Mouse (Mus musculus) c-Kit-positive CD71-positive TER-119-negative erythroid progenitor cells, embryonic 14.5 days (primary cell): ENCODE results near the gene Slc25a10.
"Not testable (repeated sequence)": the region's sequence is repeated elsewhere in the genome, so short reads cannot be mapped to it uniquely, and the experiment has no call there.

ENCODE experiments used
- DNase-seq: peaks from one replicate; pipeline ENCODE4 v3.0.0-alpha.2; 2013; ENCODE audit warnings: low read depth

Slc25a10 gene

GRCm38 (mm10) chr11:120510375-120511030, 18.9 kb downstream of the Slc25a10 start:
- peak; percentile 57 for DNase-seq

- DNase-seq = no peak
Observed at GRCm38 (mm10) chr11:120512790-120513453, 21.3 kb downstream of the Slc25a10 start.

- not testable (repeated sequence) for DNase-seq
Observed at GRCm38 (mm10) chr11:120514262-120514661, 22.6 kb downstream of the Slc25a10 start.

GRCm38 (mm10) chr11:120515611-120516010, 24.0 kb downstream of the Slc25a10 start:
- peak; percentile 66 for DNase-seq

GRCm38 (mm10) chr11:120517147-120517546, 25.5 kb downstream of the Slc25a10 start:
- DNase-seq = no peak

GRCm38 (mm10) chr11:120518027-120518426, 26.4 kb downstream of the Slc25a10 start:
- no peak for DNase-seq

- peak; percentile 78 for DNase-seq
Observed at GRCm38 (mm10) chr11:120518558-120518957, 26.9 kb downstream of the Slc25a10 start.

GRCm38 (mm10) chr11:120519738-120520137, 28.1 kb downstream of the Slc25a10 start:
- no peak for DNase-seq

- no peak for DNase-seq
Observed at GRCm38 (mm10) chr11:120520498-120520897, 28.9 kb downstream of the Slc25a10 start.

GRCm38 (mm10) chr11:120520967-120521540, 29.4 kb downstream of the Slc25a10 start:
- DNase-seq = peak; percentile 32

- no peak for DNase-seq
Observed at GRCm38 (mm10) chr11:120522581-120522980, 30.9 kb downstream of the Slc25a10 start.

GRCm38 (mm10) chr11:120525959-120526358, 34.3 kb downstream of the Slc25a10 start:
- no peak for DNase-seq

- no peak for DNase-seq
Observed at GRCm38 (mm10) chr11:120527690-120528354, 36.2 kb downstream of the Slc25a10 start.

- DNase-seq = no peak
Observed at GRCm38 (mm10) chr11:120528903-120529302, 37.3 kb downstream of the Slc25a10 start.

- no peak for DNase-seq
Observed at GRCm38 (mm10) chr11:120530085-120530964, 38.7 kb downstream of the Slc25a10 start, which contains the start of gene Gcgr. Gene Gcgr (plus strand): TSS chr11:120530699.

- DNase-seq = no peak
Observed at GRCm38 (mm10) chr11:120531646-120532045, 40.0 kb downstream of the Slc25a10 start.

- no peak for DNase-seq
Observed at GRCm38 (mm10) chr11:120534093-120534492, 42.5 kb downstream of the Slc25a10 start.

GRCm38 (mm10) chr11:120535145-120535544, 43.5 kb downstream of the Slc25a10 start:
- DNase-seq = no peak

- DNase-seq = no peak
Observed at GRCm38 (mm10) chr11:120535804-120536203, 44.2 kb downstream of the Slc25a10 start.

- DNase-seq = no peak
Observed at GRCm38 (mm10) chr11:120538485-120538884, 46.8 kb downstream of the Slc25a10 start.

GRCm38 (mm10) chr11:120538955-120539284, 47.3 kb downstream of the Slc25a10 start:
- no peak for DNase-seq
